Mouse (Mus musculus) naive thymus-derived CD4-positive, alpha-beta T cell, adult 2 months (primary cell): Measurements from ENCODE around the gene Cckbr.

ENCODE experiments used
- DNase-seq: peaks from one replicate; pipeline ENCODE4 v3.0.0-alpha.2; 2011; ENCODE audit warnings: low read depth

Gene Cckbr

GRCm38 (mm10) chr7:105425424-105426043, at the start of gene Cckbr:
Gene Cckbr (plus strand): TSS chr7:105425731.
- DNase-seq = no peak

- no peak for DNase-seq
Observed at GRCm38 (mm10) chr7:105380329-105380728, 45.2 kb upstream of the Cckbr start.

- DNase-seq = no peak
Observed at GRCm38 (mm10) chr7:105387696-105388095, 37.8 kb upstream of the Cckbr start.

GRCm38 (mm10) chr7:105390236-105390635, 35.3 kb upstream of the Cckbr start:
- no peak for DNase-seq

DNA sequence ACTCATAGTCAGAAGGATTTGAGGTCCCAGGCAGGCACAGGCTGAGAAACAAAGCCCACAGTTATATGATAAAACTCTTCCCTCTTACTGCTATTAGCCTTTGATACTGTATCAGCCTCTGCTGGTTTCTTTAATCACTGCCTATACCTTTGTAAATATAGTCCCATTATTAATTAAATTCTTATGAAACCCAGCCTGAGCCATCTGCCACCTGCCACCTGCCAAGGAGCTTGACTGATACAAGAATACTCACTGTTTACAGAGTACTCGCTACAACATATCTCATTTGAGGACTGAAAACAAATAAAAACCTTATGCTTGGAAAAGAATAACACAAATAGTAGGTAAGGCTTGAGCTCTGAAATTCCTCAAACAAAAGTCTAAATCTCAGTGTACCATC, 30.9 kb upstream of the Cckbr start:
- no peak for DNase-seq

- peak; percentile 52 for DNase-seq
Observed at GRCm38 (mm10) chr7:105395131-105395820, 30.3 kb upstream of the Cckbr start.

DNA sequence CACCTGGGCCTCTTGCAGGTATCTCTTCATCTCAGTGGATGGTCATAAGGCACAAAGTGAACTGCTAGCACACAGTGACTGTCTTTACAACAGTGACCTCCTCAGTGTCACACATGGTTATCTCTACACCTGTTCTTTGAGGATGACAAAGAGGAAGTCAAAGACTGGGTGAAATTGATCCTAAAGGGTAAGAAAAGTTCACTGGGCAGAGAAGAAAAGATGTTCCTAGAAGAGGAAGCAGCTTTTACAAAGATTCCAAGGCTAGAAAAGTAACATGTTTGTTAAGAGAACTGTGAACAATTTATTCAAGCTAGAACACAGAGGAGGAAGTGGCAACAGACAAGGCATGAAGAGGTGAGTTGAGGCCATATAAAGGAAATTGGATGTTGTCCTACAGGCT, 29.4 kb upstream of the Cckbr start:
- DNase-seq = peak; percentile 8

- DNase-seq = peak; percentile 49
Observed at GRCm38 (mm10) chr7:105399058-105399934, 26.2 kb upstream of the Cckbr start.

- DNase-seq = peak; percentile 98
Observed at GRCm38 (mm10) chr7:105399935-105400624, 25.5 kb upstream of the Cckbr start, which contains the start of gene Fam160a2. Gene Fam160a2 (minus strand): TSS chr7:105400054.

- no peak for DNase-seq
Observed at GRCm38 (mm10) chr7:105404268-105404667, 21.3 kb upstream of the Cckbr start, which contains the start of gene Cnga4. Gene Cnga4 (plus strand): TSS chr7:105404568.

DNA sequence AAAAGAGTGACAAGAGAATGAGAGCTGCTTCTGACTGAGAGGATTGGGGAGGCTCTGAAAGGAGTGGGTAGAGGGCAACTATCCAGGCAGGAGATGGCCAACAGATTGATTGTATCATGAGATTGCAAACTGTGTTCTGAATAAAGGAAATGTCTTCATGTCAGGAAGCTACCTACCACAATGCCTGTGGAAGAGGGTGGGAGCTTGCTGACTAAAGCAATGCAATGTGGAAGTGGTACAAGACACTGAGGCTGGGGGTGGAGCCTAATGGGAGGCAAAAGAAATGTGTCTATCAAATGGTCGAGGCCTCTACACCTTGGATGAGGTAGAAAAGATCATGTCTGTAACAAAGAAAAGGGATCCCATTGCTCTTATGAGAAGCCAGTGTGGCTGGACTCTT, 19.2 kb upstream of the Cckbr start:
- DNase-seq = no peak

- DNase-seq = peak; percentile 79
Observed at GRCm38 (mm10) chr7:105411874-105412632, 13.5 kb upstream of the Cckbr start.

- no peak for DNase-seq
Observed at GRCm38 (mm10) chr7:105414385-105414784, 11.1 kb upstream of the Cckbr start.

GRCm38 (mm10) chr7:105416529-105416928, 9.0 kb upstream of the Cckbr start:
- no peak for DNase-seq

- DNase-seq = no peak
Observed at GRCm38 (mm10) chr7:105418106-105418505, 7.4 kb upstream of the Cckbr start.

DNA sequence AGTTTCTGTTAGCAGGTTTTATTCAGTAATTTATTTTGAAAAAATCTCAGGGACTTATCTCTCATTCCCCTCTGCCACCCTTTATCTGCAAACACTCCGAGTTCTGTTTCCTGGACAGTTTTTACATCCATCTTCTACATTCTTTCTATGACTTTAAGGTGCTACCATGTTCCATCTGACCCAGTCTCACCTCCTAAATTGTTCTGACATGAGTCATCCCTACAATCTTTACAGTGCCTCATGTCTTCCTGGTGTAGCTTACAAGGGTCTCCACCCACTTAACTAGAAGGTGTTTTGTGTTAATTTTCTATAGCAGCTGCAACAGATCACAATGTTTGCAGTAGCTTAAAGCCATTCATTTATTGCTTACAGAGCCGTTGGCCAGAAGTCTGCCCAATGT, 4.6 kb upstream of the Cckbr start:
- no peak for DNase-seq

GRCm38 (mm10) chr7:105424368-105424767, 1.2 kb upstream of the Cckbr start:
- DNase-seq = no peak

DNA sequence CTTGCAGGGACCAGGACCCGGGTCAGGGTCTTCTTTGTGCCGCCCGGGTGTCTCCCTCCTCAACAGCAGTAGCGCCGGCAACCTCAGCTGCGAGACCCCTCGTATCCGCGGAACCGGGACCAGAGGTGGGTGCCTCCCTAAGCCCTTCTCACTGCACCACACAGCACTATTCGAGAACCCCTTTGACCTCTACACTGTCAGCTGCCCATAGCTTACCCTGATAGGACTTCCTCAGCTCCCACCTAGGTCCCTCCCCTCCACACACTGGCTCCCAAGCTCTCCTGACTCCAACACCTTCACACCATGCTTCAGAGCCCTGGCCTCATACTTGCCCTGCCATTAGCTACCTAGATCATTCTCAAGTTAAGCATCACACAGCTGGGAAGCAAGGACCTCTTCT, 520 bp downstream of the Cckbr start:
- no peak for DNase-seq

DNA sequence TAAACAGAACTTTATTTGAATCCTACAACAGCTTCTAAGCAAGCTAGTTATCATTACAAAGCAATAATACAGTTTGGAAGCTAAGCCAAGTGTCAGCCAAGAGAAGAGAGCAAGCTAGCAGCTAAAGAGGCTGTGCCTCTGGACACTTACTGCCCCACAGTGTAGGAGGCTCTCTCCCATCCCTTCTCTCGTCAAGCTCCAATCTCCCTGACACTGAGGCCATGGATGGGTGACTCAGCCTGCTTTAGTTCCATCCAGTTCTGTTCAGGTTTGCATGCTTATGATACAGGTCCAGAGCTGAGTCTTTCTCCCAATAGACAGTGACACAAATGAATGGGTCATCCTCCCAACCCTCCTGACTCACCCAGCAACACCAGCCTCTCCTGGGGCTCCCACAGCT, 6.5 kb downstream of the Cckbr start:
- no peak for DNase-seq

GRCm38 (mm10) chr7:105433859-105434258, 8.3 kb downstream of the Cckbr start:
- no peak for DNase-seq

GRCm38 (mm10) chr7:105434798-105435197, 9.3 kb downstream of the Cckbr start:
- DNase-seq = no peak
